Mouse (Mus musculus) 3T3-L1 (cell line): ENCODE results near the gene Lin7a.
A peak's percentile ranks its signal among the peaks of the same experiment; 100 is the strongest.

Source experiments
- DNase-seq: peaks from one replicate; pipeline ENCODE4 v3.0.0-alpha.2; 2015; ENCODE audit warnings: low read depth, low spot score

Lin7a gene

DNA sequence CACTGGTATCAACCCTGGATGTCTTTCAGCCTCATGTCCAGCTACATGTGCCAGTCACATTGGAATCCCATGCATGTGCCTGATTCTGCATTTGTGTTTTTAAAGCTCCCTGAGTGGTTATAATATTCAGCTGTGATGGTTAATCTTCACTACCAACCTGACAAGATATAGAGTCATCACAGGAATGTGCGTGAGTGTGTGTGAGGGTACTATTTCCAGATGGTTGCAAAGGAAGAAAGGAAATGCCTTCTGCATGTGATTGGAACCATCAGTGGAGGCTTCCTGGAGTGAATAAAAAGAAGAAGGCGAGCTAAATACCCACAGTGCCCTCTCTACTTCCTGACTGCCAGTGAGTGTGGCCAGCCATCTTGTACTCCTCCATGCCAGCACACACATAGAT lies 48.2 kb downstream of the Lin7a start:
- DNase-seq, result no peak

DNA sequence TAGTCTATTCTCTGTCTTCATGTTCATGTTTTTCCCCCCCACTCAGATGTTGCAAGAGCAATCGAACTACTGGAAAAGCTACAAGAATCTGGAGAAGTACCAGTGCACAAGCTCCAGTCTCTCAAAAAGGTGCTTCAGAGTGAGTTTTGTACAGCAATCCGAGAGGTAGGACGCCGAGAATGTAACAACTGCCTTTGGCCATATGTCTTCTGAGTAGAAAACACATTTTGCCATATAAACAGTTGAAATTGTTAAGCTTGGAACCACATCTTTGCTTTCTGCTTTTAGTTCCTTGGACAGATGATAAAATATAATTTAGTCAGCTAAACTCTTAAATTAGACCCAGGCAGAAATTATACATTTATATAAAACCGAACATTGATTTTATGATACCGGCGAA lies 52.4 kb downstream of the Lin7a start:
- no peak for DNase-seq

DNA sequence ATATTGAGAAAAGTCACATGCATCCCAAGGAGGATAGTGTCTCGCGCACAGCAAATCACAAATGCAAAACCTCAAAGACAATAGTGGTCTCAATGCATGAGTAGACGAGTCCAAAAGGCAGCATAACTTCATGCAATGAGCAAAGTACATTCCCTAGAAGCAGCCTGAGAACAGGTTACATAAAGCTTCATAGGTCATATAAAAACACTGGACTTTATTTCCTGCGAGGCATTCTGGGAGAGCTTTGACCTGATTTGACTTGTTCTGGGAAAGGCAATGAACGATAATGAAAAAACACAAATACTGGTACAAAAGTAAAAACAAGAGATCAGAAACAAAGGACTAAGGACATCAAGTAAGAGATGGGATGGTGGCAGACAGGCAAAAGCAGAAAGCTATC lies 54.1 kb downstream of the Lin7a start:
- no peak for DNase-seq

DNA sequence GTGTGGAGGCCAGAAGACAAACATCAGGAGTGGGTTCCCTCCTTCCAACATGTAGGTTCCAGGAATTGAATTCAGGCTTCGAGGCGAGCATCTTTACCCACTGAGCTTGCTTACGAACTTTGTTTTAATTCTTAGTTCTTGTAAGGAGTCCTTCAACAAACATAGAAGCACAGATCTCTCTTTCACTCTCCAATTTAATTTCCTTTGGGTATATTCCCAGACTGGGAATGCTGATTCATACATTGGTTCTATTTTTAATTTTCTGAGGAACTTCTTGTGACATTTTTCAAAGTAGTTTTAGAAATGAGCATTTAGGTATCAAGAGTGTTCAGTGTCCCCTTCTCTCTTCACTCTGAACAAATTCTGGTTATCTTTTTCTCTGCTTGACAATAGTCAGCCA lies 68.0 kb downstream of the Lin7a start:
- no peak for DNase-seq

DNA sequence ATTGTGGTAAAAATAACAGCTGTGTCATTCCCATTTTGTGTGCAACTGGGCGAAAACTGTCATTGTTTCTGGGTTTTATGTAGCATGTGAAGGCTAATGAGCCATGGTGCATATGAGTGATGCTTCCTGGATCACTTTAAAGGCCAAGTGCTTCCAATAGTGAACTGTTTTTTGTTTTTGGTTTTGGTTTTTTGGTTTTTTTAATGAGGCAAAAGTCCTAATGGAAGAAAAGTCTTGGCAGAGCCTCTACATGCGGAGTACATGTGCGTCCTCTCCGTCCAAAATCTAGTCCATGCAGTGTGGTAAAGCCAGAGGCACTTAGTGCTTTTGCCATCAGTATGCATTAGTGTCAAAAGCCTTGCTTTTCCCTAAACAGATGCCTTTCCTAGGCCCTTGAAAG lies 69.7 kb downstream of the Lin7a start:
- DNase-seq, result no peak

DNA sequence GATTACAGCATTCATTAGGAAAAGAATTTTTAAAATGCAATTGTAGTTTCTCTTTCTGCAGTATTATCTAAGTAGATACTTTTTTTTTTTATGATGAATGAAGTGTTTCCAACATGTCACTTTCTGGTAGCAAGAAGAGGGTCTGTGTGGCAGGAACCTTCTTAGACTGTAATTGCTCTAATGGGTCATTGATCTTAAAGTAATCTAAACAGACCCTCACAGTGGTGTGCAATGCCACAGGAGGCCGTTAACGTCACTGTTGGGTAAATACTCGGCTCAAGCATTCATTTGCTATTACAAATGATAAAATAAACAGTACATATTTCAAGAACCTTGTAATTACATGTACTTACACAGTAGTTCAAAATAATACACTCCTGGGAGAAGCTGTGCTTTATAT lies 72.7 kb downstream of the Lin7a start:
- no peak for DNase-seq

DNA sequence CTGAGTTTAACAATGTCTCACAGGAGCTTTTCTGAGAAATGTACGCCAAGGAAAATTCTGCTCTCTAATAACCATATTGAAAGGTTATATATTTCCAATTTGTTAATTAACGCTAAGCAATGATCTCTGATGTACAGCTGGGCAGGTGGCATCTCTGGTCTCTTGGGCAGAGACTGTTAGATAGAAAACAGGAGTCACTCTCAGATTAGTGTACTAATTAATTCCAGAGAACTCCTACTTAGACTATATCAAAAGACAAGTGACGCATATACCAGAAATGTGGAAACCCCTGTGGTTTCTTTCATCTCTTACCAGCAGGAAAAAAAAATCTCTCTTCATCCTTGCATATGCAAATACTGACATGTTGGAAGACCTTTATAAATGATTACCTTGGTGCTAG lies 76.4 kb downstream of the Lin7a start:
- no peak for DNase-seq

DNA sequence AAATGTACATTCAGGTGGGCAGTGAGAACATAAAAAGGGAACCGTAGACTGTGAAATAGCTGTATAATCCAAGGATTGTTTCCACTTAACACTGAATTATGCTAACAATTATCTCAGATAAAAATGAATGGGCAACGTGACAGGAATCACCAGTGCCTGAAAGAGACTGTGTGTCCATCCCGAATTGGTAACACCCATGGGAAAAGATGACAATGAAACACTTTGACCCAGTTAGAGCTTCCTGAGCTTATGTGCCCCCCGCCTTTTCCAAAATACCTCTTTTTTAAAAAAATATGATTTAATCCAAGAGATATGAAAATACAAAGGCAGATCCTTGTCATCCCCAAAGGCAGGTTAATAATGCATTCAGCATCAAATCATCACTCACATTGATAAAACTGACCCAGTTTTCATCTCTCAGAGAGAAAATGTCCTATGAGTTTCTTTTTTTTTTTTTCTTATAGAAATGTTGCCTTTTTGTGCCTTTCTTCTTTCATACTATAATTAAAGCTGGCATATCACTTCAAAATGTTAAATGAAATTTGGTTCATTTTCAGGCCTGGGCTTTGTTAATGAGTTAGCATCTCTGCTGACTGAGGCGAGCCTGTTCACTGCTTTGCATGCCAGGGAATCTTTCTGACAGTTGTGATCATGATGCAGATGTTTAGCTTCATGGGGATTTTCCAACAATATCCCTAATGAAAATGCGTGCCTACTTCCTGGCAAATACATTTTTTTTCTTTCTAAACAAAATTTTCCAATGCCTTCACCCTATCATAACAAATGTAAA lies 80.4 kb downstream of the Lin7a start:
- DNase-seq, result no peak

DNA sequence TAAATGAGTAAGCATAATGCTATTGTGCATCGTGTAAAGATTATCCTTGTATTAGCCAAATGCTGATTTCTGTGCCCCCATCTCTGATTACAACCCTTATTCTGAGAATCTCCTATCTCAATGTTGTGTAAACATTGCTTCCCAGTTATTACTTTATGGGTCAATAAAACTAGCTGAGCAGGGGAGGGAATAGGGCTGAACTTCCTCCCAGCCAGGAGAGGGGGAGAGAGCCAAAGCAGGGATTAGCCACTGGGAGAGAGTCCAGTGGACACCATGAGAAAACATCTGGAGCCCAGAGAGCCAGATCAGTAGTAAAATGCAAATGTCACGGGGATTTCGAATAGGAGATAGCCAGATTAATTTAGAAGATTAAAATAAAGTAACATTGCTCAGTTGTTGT lies 82.0 kb downstream of the Lin7a start:
- DNase-seq, result no peak

DNA sequence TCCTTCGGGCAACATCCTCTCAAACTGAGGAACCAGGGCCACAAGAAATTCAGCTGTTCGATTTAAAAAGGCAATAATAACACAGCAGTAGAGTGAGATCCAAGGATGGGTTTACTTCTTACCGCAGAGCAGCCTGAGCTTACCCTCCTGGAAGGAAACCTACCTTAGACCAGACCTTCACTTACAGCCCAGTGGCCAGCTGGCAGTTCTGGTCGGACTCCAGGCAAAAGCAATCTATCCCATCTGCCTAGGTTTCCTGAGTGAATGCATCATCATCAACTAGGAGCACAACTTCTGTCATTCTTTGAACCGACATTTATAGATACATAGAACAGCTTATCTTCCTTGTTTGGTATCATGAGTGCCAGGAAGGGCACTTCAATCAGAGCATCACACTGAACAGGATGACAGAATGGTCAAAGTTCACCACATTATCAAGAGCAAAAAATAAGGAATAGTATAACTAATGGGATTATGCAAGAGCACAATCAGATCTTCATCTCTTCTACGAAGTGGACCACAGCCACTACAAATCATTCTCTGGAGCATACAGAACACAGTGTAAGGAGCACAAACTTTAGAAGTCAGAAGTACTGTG lies 87.1 kb downstream of the Lin7a start:
- no peak for DNase-seq

DNA sequence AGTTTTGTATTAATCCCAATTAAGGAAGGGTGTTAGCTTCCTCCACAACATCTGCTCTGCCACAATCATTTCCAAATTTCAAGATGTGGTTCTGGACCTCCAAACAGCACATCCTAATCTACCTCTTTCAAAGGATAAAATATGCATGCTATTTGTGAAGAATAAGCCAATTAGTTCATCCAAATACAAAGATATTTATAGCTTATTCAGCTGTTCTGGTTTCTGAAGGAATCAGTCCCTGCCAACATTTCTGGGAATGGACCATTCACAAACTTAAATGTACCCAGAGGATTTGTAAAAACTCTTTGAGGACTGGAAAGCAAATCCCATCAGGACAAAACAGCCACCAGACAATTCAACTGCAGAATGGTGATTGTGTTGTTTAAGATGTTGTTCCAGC lies 87.8 kb downstream of the Lin7a start:
- DNase-seq, result no peak

DNA sequence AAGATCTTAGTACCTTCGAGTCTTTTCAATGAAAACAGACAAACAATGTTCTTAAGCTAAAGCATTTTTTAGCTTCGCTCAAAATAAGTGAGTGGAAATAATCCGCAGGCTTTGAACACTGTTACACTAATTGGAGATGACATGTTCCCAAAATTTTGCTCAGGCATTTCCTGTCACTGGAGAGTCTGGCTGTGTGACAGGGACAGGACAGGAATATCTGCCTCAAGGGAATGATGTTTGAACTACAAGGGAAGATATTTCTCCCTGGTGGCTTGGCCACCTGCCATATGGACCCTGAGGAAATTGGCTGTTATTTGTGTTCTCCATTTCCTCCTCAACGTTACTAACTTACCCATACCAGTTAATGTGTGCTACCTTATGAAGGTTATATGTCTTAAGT lies 90.1 kb downstream of the Lin7a start:
- no peak for DNase-seq

DNA sequence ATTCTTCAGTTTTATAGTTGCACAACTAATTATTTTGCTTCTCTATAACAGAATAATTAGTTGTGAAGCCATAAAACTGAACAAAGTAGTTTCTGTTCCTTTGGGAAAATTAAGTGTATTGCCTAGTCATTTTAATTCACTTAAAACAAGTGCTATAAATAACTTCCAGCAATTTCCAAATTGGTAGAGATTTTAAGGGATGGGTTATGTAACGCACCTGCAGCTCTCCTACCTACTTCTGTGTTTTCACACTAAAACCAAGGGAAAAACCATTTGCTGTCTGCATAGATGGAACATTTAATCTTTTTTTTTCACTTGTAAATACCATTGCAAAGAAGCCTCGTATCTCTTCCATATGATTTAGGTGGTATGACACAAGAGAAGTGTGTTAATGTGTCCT lies 90.5 kb downstream of the Lin7a start:
- no peak for DNase-seq

DNA sequence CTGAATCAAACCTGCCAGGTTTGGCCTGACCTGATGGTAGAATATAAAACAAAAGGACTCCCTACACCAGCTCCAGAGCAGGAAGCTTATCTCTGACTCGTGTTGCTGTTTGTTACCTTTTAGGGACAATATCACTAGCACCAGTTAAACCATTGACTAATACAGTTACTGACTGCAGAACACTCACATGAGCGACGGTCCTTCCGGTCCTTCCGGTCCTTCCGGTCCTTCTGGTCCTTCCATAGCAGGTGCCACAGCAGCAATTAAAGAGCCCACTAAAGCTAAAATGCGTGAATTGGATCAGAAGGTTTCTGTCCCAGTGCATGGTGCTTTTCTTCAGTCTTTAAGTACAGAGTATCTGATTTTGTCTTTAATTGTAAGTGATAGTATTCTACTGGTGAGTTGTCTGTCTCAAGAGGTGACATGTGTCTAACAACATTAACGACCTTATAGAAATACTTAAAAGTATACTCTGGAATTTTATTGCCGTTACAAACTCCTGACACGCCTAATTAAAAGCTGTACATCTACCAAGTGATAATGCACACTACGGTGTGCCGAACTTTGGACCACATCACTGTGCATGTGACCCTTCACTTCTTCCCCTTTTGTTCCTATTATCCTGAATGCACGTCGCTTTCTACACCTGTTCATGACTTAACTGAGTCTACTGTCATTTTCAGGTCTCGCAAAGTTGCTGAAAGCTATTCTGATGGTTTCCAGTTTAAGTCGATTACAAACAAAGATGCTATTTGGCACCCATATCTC lies 91.7 kb downstream of the Lin7a start:
- DNase-seq, result no peak

DNA sequence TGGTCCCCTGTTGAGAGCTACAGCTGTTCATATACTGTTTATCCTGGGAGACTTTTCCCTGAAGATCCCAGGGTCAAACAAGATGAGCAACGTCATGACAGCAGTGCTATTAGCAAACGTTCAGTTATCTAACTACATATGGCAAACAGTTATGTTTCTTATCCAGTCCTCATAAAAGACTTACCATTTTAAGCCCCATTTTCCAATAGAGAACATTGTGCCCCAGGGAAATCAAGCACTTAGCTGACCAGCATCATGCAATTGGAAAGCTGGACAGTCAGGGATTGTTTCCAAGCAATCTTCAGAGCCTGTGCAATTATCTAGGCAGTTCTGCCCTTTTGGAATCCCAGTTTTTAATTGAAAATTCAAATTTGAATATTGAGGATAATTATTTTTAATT lies 105.7 kb downstream of the Lin7a start:
- DNase-seq, result no peak

DNA sequence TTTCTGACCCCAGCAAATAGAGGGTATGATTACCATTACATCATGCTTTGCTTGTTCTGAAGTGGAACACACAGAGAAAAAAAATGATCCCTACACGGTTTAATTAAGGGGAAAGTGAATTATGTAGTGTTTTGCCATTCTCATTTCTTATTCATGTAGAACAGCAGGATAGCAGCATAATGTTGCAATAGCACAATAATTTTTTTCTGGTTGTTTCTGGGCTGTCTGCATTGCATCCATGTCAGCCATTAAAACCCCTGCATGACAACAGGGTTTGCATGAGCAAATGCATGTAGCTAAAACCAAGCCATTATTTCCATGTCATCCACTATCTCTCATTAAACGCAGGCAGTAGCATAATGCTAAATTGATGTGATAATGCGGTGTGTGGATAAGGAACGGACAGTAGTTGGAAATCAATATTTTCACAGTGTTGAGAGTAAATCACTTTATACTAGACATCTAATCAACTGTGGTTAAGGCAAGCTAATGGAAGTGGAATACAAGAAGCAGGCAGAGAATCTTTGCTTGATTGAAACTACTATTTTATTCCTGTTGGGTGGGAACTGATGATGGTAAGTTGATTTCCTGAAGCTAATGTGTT lies 109.8 kb downstream of the Lin7a start:
- DNase-seq, result no peak

DNA sequence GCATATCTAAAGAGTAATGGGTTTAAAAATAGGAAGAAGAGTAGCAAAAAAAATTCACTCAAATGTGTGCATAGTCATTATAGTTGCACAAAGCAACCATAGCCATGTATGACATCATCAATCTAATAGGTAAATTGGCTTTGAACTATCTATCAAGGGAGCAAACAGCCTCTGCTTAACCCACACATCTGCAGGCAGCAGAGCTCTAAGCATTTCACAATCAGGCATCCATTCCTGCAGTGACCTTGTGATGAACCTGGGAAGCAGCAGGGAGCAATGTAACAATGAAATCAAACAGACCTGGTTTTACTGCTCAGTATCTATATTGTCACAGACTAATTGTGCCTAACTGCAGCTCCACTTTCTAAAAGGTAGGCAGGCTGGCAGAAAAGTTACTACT lies 112.3 kb downstream of the Lin7a start:
- DNase-seq, result no peak

DNA sequence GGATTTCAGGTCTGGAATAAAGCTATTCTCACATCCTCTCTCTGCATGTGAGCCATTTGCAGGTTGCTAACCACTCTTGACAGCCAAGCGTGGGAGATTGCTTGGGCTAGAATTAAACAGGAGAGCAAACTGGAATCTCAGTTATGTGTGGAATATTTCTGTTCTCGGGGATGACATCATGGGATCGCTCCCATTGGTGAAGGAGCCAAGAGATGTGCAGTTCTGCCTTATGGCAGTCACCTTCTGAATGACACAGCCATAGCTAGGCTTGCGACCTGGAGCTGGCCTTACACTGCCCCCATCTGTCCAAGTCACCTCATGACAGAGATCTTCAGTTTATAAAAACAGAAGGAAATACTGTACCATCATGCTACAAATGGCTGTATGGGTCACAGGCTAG lies 118.0 kb downstream of the Lin7a start:
- DNase-seq, result peak; percentile 15

DNA sequence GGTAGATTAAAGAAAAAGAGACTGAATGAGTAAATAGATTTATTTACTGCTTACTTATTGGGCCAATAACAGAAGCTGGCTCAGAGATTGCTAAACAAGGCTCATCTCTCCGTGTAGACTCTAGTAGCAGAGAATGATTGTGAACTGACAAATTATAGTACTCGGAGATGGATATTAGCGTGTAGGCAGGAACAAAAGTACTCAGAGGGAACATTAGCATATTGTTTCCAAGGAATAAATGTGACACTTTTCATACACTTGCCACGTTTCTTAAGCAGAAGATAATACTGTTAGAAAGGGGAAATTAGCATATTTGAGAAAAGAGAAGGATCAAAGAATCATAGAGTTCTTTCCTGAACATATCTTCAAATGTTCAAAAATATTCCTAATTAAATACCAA lies 133.9 kb downstream of the Lin7a start:
- DNase-seq, result no peak

DNA sequence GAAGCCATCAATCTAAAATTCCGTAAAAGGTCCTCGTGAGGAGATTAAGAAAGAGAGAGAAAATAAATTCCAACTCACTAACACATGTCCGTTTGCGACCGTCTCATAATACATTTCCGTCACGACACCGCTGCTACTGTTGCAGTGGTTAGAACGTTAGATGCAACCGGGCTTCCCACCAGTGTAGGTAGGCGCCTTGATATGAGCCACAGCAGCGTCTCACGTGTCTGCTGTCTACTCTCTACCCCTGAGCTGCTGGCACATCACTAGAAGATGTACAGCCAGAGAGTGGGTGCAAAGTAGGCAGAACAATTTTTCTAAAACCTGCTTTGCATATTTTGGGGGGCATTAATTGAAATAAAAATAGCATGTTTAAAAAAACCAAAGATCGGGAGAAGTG lies 146.8 kb downstream of the Lin7a start:
- no peak for DNase-seq

DNA sequence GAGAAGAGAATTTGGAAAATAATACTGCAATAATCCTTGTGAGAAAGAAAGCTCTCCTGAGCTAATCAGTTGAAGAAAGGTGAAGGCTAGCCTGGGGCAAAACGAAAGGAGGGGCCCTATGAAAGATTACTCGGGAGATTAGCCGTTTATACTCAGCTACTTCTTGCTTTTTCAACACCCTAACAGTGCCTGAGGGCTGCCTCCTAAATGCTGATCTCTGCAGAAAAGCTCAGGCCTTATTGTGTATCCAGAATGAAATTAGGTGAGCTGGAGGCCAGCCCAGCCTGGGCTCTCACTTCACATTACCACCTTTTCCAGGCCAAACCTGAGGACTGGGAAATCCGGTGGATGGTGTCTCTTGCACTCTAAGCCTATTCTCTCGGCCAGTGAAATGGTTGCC lies 165.5 kb downstream of the Lin7a start:
- DNase-seq, result no peak

DNA sequence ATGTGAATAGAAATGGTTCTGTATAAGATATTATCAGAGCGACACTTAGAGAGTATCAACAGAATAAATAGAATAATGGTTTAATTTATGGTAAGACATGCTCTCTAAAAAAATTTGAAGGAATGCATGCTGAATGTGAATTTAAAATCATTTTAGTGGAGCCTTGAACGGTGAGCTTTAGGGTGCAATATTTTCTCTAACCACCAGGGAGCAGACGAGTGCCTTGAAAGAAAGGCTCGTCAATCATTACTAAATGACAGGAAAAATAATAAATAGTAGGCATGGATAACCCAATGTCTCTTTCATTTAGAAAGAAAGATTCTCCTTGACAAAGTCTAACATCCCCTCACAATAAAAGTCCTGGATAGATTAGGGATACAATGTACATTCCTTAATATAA lies 171.3 kb downstream of the Lin7a start:
- peak; percentile 71 for DNase-seq
